Mouse (Mus musculus): ENCODE results near the gene Klf7. TPM values are rescaled to one million over a fixed set of nuclear protein-coding genes. Genes with fewer than 3 reads are reported as not detected.
"Not testable (repeated sequence)": the region's sequence is repeated elsewhere in the genome, so short reads cannot be mapped to it uniquely, and the experiment has no call there.

Gene Klf7
- total and polyA plus RNA-seq, 3 experiments, result 1.6 to 3.1 TPM; not detected in 1

DNA sequence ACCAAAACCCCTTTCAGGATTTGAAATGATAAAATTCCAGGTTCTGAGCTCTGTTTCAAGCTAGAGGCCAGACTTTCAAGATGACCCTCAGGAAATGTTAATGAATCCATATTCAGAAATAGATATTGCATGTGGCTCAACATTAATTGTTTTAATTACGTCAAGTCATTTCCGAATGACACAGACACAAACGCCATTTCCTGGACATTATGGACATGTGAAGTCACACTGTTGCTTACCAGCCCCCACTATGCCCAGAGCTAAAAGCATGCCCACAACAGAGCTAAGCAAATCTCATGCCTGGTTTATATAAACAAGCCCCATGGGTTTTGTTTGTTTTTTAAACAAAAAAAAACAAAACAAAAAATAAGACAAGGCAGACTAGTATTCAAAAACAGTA, 7.5 kb downstream of the Klf7 start:
- H3K4me3 ChIP-seq (ENCODE audit: control insufficient read depth in 1 of 2, insufficient read depth in 1 of 2, low read depth in 2 of 2, low read length in 2 of 2), result no peak overlapping the region
- H3K27me3 ChIP-seq (ENCODE audit: control insufficient read depth in 1 of 2, insufficient read depth in 2 of 2, low read length in 2 of 2), result no peaks in the 10 kb centered on the region
- no peak for DNase-seq (ENCODE audit: low read depth, low spot score)
- TF ChIP-seq ZC3H11A (IDR thresholded peaks at IDR 0.05; ENCODE audit: low read depth, low read length) (no peak), POLR2AphosphoS2 (IDR thresholded peaks at IDR 0.05; ENCODE audit: low read length) (no peak), UBTF (IDR thresholded peaks at IDR 0.05; ENCODE audit: borderline replicate concordance, insufficient read depth, low read depth, low read length) (no peak), POLR2AphosphoS5 (IDR thresholded peaks at IDR 0.05; ENCODE audit: borderline replicate concordance, low read depth, low read length) (no peak), KAT2A (conservative IDR thresholded peaks at IDR 0.05; ENCODE audit: low read depth, low read length) (no peak), ZMIZ1 (IDR thresholded peaks at IDR 0.05; ENCODE audit: low read depth, low read length) (no peak), SMC3 (IDR thresholded peaks at IDR 0.05; ENCODE audit: low read depth, low read length) (no peak), USF2 (IDR thresholded peaks at IDR 0.05; ENCODE audit: borderline replicate concordance in 1 of 2, insufficient read depth in 1 of 2, low read depth in 1 of 2, low read length in 2 of 2) (no peak), TBP (IDR thresholded peaks at IDR 0.05; ENCODE audit: low read depth, low read length) (no peak), RAD21 (IDR thresholded peaks at IDR 0.05; ENCODE audit: low read depth, low read length) (no peak), CTCF (IDR thresholded peaks at IDR 0.05 in 2 of 3, conservative IDR thresholded peaks at IDR 0.05 in 1 of 3; ENCODE audit: control insufficient read depth in 1 of 3, insufficient read depth in 1 of 3, low read depth in 2 of 3, low read length in 3 of 3, poor library complexity in 1 of 3, severe bottlenecking in 1 of 3) (no peak), CHD2 (IDR thresholded peaks at IDR 0.05; ENCODE audit: low read length) (no peak), JUND (IDR thresholded peaks at IDR 0.05; ENCODE audit: low read depth, low read length) (no peak), ZNF384 (IDR thresholded peaks at IDR 0.05; ENCODE audit: low read depth, low read length) (no peak), HCFC1 (IDR thresholded peaks at IDR 0.05; ENCODE audit: low read depth, low read length) (no peak), CHD1 (IDR thresholded peaks at IDR 0.05; ENCODE audit: low read depth, low read length) (no peak)
- 0 out of 2 replicates have a peak, but pooled peaks cover 2% of the 10 kb centered on the region for H3K79me2 ChIP-seq (ENCODE audit: control insufficient read depth, insufficient read depth, low read length, poor library complexity)
- peaks cover 0 to 22% of the 10 kb centered on the region in 2 experiments; a peak in 2 of 4 replicates for H3K36me3 ChIP-seq (ENCODE audit: control insufficient read depth in 1 of 2, insufficient read depth in 2 of 2, low read length in 2 of 2)
- no peak overlapping the region for H3K9ac ChIP-seq (ENCODE audit: control insufficient read depth, low read depth, low read length, poor library complexity, severe bottlenecking)
- H3K27ac ChIP-seq (ENCODE audit: control insufficient read depth, low read depth, low read length), result no peak overlapping the region
- peaks cover 12 to 22% of the 10 kb centered on the region in 2 experiments for H3K4me1 ChIP-seq (ENCODE audit: control insufficient read depth in 1 of 2, insufficient read depth in 2 of 2, low read length in 2 of 2)
- H3K9me3 ChIP-seq (replicated peaks; ENCODE audit: insufficient read depth, low read length), result no peaks in the 10 kb centered on the region

DNA sequence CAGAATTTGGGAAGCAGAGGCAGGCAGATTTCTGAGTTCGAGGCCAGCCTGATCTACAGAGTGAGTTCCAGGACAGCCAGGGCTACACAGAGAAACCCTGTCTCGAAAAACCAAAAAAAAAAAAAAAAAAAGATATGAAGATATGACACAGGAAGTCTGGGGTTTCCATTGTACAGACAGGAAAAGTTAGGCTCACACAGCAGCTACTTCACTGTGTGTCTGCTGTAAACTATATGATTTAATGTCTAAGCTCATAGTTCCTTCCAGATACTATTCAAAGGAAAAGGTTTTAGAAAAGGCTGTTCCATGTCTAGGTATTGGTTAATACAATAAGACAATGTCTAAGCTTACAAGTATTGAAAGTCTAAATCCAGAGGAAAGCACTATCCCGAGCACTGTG, 13.4 kb downstream of the Klf7 start:
- H3K36me3 ChIP-seq (ENCODE audit: control insufficient read depth in 1 of 2, insufficient read depth in 2 of 2, low read length in 2 of 2); H3K27me3 ChIP-seq (ENCODE audit: control insufficient read depth in 1 of 2, insufficient read depth in 2 of 2, low read length in 2 of 2); DNase-seq (ENCODE audit: low read depth, low spot score); H3K4me3 ChIP-seq (ENCODE audit: control insufficient read depth in 1 of 2, insufficient read depth in 1 of 2, low read depth in 2 of 2, low read length in 2 of 2); H3K9me3 ChIP-seq (replicated peaks; ENCODE audit: insufficient read depth, low read length); H3K9ac ChIP-seq (ENCODE audit: control insufficient read depth, low read depth, low read length, poor library complexity, severe bottlenecking); H3K27ac ChIP-seq (ENCODE audit: control insufficient read depth, low read depth, low read length); H3K79me2 ChIP-seq (ENCODE audit: control insufficient read depth, insufficient read depth, low read length, poor library complexity): not testable (repeated sequence)
- peaks cover 8 to 12% of the 10 kb centered on the region in 2 experiments for H3K4me1 ChIP-seq (ENCODE audit: control insufficient read depth in 1 of 2, insufficient read depth in 2 of 2, low read length in 2 of 2)
- peak; percentile 85 for TF ChIP-seq ZNF384 (IDR thresholded peaks at IDR 0.05; ENCODE audit: low read depth, low read length)

Data from MEL (cell line).